Mouse (Mus musculus) spleen, adult 2 months (tissue): ENCODE data around the gene Ghdc.

Experiments
- CTCF ChIP-seq: fragments of 200-500 bp; IDR thresholded peaks from 2 replicates; pipeline ENCODE4 v1.5.1; 2011; ENCODE audit warnings: mild to moderate bottlenecking, inconsistent platforms; ENCODE audit not compliant: insufficient read depth, insufficient read length, insufficient replicate concordance; ENCODE audit errors: extremely low read depth
- POLR2A ChIP-seq: fragments of 200-500 bp; IDR thresholded peaks from 2 replicates; pipeline ENCODE4 v1.6.1; 2011; ENCODE audit warnings: low read depth, low read length, inconsistent platforms

DNA sequence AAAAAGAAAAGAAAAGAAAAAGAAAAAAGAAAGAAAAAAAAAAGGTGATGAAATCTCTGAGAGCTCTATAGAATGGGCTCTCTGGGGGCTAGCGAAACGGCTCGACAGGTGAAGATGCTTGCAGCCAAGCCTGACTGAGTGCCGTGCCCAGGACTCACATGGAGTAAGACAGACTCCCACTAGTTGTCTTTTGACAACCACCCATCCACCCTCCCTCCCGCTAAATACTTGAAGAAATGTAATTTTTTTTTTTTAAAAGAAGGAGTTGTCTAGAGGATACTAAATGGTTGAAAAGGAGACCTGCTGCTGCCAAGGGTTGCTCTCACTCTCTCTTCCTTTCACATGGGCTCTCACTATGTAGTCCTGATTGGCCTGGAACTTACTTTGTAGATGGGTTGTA is 32.0 kb downstream of the Ghdc start:
- no peak for TF ChIP-seq CTCF
- no peak for TF ChIP-seq POLR2A
